Comparison of ENCODE assay signal across 23 mouse cellular contexts in the genomic region with DNA sequence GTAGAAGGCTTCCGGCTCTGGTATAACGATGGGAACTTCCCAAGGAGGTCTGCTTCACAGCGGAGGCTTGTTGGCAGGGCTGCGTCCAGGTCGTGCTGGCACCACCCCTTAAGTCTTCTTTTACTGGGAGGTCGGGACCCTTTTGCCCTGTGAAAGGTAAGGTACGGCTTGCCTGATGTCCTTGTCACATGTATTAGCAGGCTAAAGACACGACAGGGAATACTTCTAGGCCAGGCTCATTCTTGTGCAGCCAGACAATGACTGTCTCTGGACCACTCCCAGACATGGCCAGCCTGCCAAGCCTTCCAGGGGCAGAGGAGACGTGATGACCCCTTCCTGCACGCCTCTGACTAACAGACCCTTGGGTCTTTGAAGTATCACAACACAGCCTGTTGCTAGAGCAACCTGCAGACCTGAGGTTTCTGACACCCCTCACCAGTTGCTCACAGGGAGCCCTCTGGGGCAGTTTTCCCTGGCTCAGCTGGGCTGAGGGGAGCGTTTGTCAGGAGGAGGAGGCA. TPM values are rescaled to one million over a fixed set of nuclear protein-coding genes. Genes with fewer than 3 reads are reported as not detected.
A peak's percentile ranks its signal among the peaks of the same experiment; 100 is the strongest.
DNase-seq lines count a peak whose midpoint lies in the region; ATAC-seq and TF ChIP-seq lines count a peak whose summit lies in the region.
"Had no signal": no experiment of that assay in that cellular context is flagged by ENCODE, and none has a peak within 500 bp of the region (broad histone marks: within the 10 kb centered on the region; RNA-seq: fewer than 3 reads in every experiment).

No protein-coding gene starts in this region.

- 0 out of 2 replicates have a peak overlapping the region, but pooled peaks have one; percentile 10 for H3K9ac ChIP-seq in heart, embryonic 11.5 days (ENCODE audit: low read depth, low read length)
- H3K9ac ChIP-seq: embryonic facial prominence, embryonic 13.5 days; liver, embryonic 14.5 days; midbrain, embryonic 13.5 days; stomach, embryonic 15.5 days had no signal

- H3K27ac ChIP-seq in heart, embryonic 11.5 days (ENCODE audit: low read depth, low read length), result no peak overlapping the region
- H3K27ac ChIP-seq in embryonic facial prominence, embryonic 10.5 days (replicated peaks), result peak overlapping the region; percentile 48
- peak overlapping the region; percentile 5; the same call in 1 of the 2 replicates for H3K27ac ChIP-seq in limb, embryonic 10.5 days
- H3K27ac ChIP-seq: embryonic facial prominence, embryonic 13.5 days; layer of hippocampus, adult 2 months; liver, embryonic 14.5 days; midbrain, embryonic 13.5 days; stomach, embryonic 15.5 days had no signal

- peaks cover 7% of the 10 kb centered on the region; the same call in 1 of the 2 replicates for H3K4me1 ChIP-seq in heart, embryonic 11.5 days (ENCODE audit: control insufficient read depth, insufficient read depth, low read length)
- peaks cover 11% of the 10 kb centered on the region for H3K4me1 ChIP-seq in lung, adult 2 months (ENCODE audit: control insufficient read depth, insufficient read depth, low read length)
- H3K4me1 ChIP-seq in embryonic facial prominence, embryonic 10.5 days, result peaks cover 34% of the 10 kb centered on the region
- H3K4me1 ChIP-seq in limb, embryonic 10.5 days, result peaks cover 39% of the 10 kb centered on the region
- H3K4me1 ChIP-seq: midbrain, embryonic 13.5 days had no signal

- no peak for TF ChIP-seq POLR2A in lung, adult 2 months (IDR thresholded peaks at IDR 0.05; ENCODE audit: borderline replicate concordance, extremely low read depth, low read depth, low read length)

- ATAC-seq in heart, embryonic 11.5 days (replicated peaks; ENCODE audit: insufficient number of reproducible peaks, low FRiP score, low TSS enrichment), result no peak
- ATAC-seq: hindbrain, embryonic 16.5 days; midbrain, embryonic 13.5 days; Patski had no signal

- H3K36me3 ChIP-seq in heart, embryonic 11.5 days (ENCODE audit: control insufficient read depth, insufficient read depth, low read length), result no peaks in the 10 kb centered on the region
- H3K36me3 ChIP-seq in embryonic facial prominence, embryonic 10.5 days (replicated peaks), result no peaks in the 10 kb centered on the region
- H3K36me3 ChIP-seq in limb, embryonic 10.5 days, result no peaks in the 10 kb centered on the region
- H3K36me3 ChIP-seq: embryonic facial prominence, embryonic 13.5 days; midbrain, embryonic 13.5 days; stomach, embryonic 15.5 days had no signal

- no peaks in the 10 kb centered on the region for H3K27me3 ChIP-seq in heart, embryonic 11.5 days (ENCODE audit: control insufficient read depth, insufficient read depth, low read length)
- no peaks in the 10 kb centered on the region for H3K27me3 ChIP-seq in embryonic facial prominence, embryonic 10.5 days (replicated peaks; ENCODE audit: low read depth, poor library complexity, severe bottlenecking)
- H3K27me3 ChIP-seq in limb, embryonic 10.5 days (ENCODE audit: low read depth, poor library complexity, severe bottlenecking), result no peaks in the 10 kb centered on the region
- H3K27me3 ChIP-seq: embryonic facial prominence, embryonic 13.5 days; midbrain, embryonic 13.5 days; Patski; stomach, embryonic 15.5 days had no signal

- H3K9me3 ChIP-seq in heart, embryonic 11.5 days (replicated peaks; ENCODE audit: control insufficient read depth, low read length), result no peaks in the 10 kb centered on the region
- no peaks in the 10 kb centered on the region for H3K9me3 ChIP-seq in embryonic facial prominence, embryonic 10.5 days
- H3K9me3 ChIP-seq in limb, embryonic 10.5 days (replicated peaks), result no peaks in the 10 kb centered on the region
- H3K9me3 ChIP-seq: embryonic facial prominence, embryonic 13.5 days; midbrain, embryonic 13.5 days; stomach, embryonic 15.5 days had no signal

- TF ChIP-seq CTCF in lung, adult 2 months (IDR thresholded peaks at IDR 0.05; ENCODE audit: insufficient read depth, low read length), result no peak

- WGBS in heart, embryonic 11.5 days (ENCODE audit: insufficient replicate concordance), result 54% methylated on average over 11 of the region's 11 CpGs
- WGBS in lung, adult 2 months, result 67% methylated on average over 11 of the region's 11 CpGs
- 63% methylated on average over 11 of the region's 11 CpGs for WGBS in embryonic facial prominence, embryonic 10.5 days
- WGBS in limb, embryonic 10.5 days, result 37% methylated on average over 11 of the region's 11 CpGs

- no peak for DNase-seq in heart, adult 8-10 months (ENCODE audit: low spot score)
- peak; percentile 19 for DNase-seq in lung, postnatal 10 days
- DNase-seq in lung, adult 2 months, result no peak
- DNase-seq in embryonic facial prominence, embryonic 10.5 days (ENCODE audit: low spot score), result no peak
- DNase-seq in limb, embryonic 10.5 days (ENCODE audit: low spot score), result no peak
- no peak for DNase-seq in thymus, postnatal 36 days
- DNase-seq in urinary bladder, postnatal 14 days (ENCODE audit: low spot score), result no peak
- DNase-seq: adrenal gland, postnatal 10 days; cerebellum, adult 11 months; kidney, adult 2 months; kidney, postnatal 10 days; layer of hippocampus, postnatal 36 days; right cerebral cortex, postnatal 25 days had no signal

- no peak overlapping the region for H3K4me2 ChIP-seq in heart, embryonic 11.5 days
- H3K4me2 ChIP-seq: embryonic facial prominence, embryonic 13.5 days; midbrain, embryonic 13.5 days; stomach, embryonic 15.5 days had no signal

- no peak overlapping the region for H3K4me3 ChIP-seq in heart, embryonic 11.5 days (ENCODE audit: low read depth, low read length)
- H3K4me3 ChIP-seq in lung, adult 2 months (replicated peaks; ENCODE audit: extremely low read depth, low read depth, low read length), result no peak overlapping the region
- no peak overlapping the region for H3K4me3 ChIP-seq in embryonic facial prominence, embryonic 10.5 days
- H3K4me3 ChIP-seq in limb, embryonic 10.5 days, result no peak overlapping the region
- H3K4me3 ChIP-seq: embryonic facial prominence, embryonic 13.5 days; layer of hippocampus, adult 2 months; midbrain, embryonic 13.5 days; stomach, embryonic 15.5 days had no signal

RNA-seq across cellular contexts. Expression of a gene that starts 54.8 kb away (rescaled TPM):
- polyA plus RNA-seq in heart, embryonic 11.5 days (2014; fragmentation: Nextera tagmentation; extraction: Ambion mirVana), result 3.9 and 6.4 TPM in 2 replicates
- 10 to 100 TPM in 3 of 4 experiments, 1 to 10 TPM in 1; 7.7 to 17.3 (median 12.2) TPM for total RNA-seq in heart, adult 8-10 months (2022)
- 38.4 and 49.3 TPM in 2 replicates for polyA plus RNA-seq in lung, adult 2 months (2012; rRNA removed)
- polyA plus RNA-seq in embryonic facial prominence, embryonic 10.5 days (2016; fragmentation: Nextera tagmentation; extraction: Ambion mirVana), result 3.6 and 3.7 TPM in 2 replicates
- polyA plus RNA-seq in limb, embryonic 10.5 days (2016; fragmentation: Nextera tagmentation; extraction: Ambion mirVana), result 2.8 and 3.6 TPM in 2 replicates
- total RNA-seq: granulocyte monocyte progenitor cell, adult 5-6 weeks; megakaryocyte, adult 5-6 weeks had no signal
